Mouse (Mus musculus) MEL (cell line): Measurements from ENCODE around the gene Spef1. TPM values are rescaled to one million over a fixed set of nuclear protein-coding genes. Genes with fewer than 3 reads are reported as not detected.

Experiments
- DNase-seq: peaks from one replicate; pipeline ENCODE4 v3.0.0; 2011; ENCODE audit warnings: low read depth, low spot score
- H3K27ac ChIP-seq: 2 replicates; pipeline ENCODE4 v1.5.1; 2012; ENCODE audit warnings: low read depth, mild to moderate bottlenecking, control low read depth, low read length, moderate library complexity; ENCODE audit not compliant: control insufficient read depth
- H3K27me3 ChIP-seq, 2 experiments: fragments of 150-350 bp in 1 of 2; sonication (generic) in 1 of 2; 2 replicates each; pipeline ENCODE4 v1.6.1; 2012; ENCODE audit warnings: low read length in 2 of 2, mild to moderate bottlenecking in 2 of 2, improper control_type of control experiment in 1 of 2, moderate library complexity in 1 of 2; ENCODE audit not compliant: insufficient read depth in 2 of 2, control insufficient read depth in 1 of 2
- H3K36me3 ChIP-seq, 2 experiments: 2 replicates each; pipeline ENCODE4 v1.6.1; 2012 to 2014; ENCODE audit warnings: low read length in 2 of 2, improper control_type of control experiment in 1 of 2, inconsistent platforms in 1 of 2, mild to moderate bottlenecking in 1 of 2; ENCODE audit not compliant: insufficient read depth in 2 of 2, control insufficient read depth in 1 of 2
- H3K4me1 ChIP-seq, 2 experiments: fragments of 150-350 bp in 1 of 2; sonication (generic) in 1 of 2; 2 replicates each; pipeline ENCODE4 v1.6.1; 2012; ENCODE audit warnings: low read length in 2 of 2, improper control_type of control experiment in 1 of 2, mild to moderate bottlenecking in 1 of 2; ENCODE audit not compliant: insufficient read depth in 2 of 2, control insufficient read depth in 1 of 2
- H3K4me3 ChIP-seq, 2 experiments: fragments of 150-350 bp in 1 of 2; sonication (generic) in 1 of 2; 2 replicates each; pipeline ENCODE4 v1.5.1; 2012; ENCODE audit warnings: low read depth in 2 of 2, low read length in 2 of 2, mild to moderate bottlenecking in 2 of 2, moderate library complexity in 2 of 2, control low read depth in 1 of 2, improper control_type of control experiment in 1 of 2; ENCODE audit not compliant: control insufficient read depth in 1 of 2, insufficient read depth in 1 of 2
- H3K79me2 ChIP-seq: 2 replicates; pipeline ENCODE4 v1.6.1; 2012; ENCODE audit warnings: mild to moderate bottlenecking, low read length, moderate library complexity; ENCODE audit not compliant: control insufficient read depth, poor library complexity, insufficient read depth
- H3K9ac ChIP-seq: 2 replicates; pipeline ENCODE4 v1.6.1; 2012; ENCODE audit warnings: low read depth, mild to moderate bottlenecking, control low read depth, low read length, moderate library complexity; ENCODE audit not compliant: control insufficient read depth, poor library complexity, severe bottlenecking
- H3K9me3 ChIP-seq: fragments of 150-350 bp; sonication (generic); replicated peaks from 2 replicates; pipeline ENCODE4 v1.6.1; 2012; ENCODE audit warnings: mild to moderate bottlenecking, low read length, improper control_type of control experiment, moderate library complexity; ENCODE audit not compliant: insufficient read depth
- BHLHE40 ChIP-seq: IDR thresholded peaks from 2 replicates; pipeline ENCODE4 v1.6.1; 2012; ENCODE audit warnings: low read depth, mild to moderate bottlenecking, inconsistent platforms, low read length, improper control_type of control experiment, borderline replicate concordance
- CTCF ChIP-seq, 3 experiments: IDR thresholded peaks in 2 of 3; conservative IDR thresholded peaks in 1 of 3; 2 replicates each; pipeline ENCODE4 v1.5.1; 2011 to 2012; ENCODE audit warnings: low read length in 3 of 3, low read depth in 2 of 3, mild to moderate bottlenecking in 2 of 3, improper control_type of control experiment in 1 of 3, inconsistent platforms in 1 of 3, mixed read lengths in 1 of 3, moderate library complexity in 1 of 3; ENCODE audit not compliant: control insufficient read depth in 1 of 3, insufficient read depth in 1 of 3, poor library complexity in 1 of 3, severe bottlenecking in 1 of 3
- ELF1 ChIP-seq: IDR thresholded peaks from 2 replicates; pipeline ENCODE4 v1.6.1; 2014; ENCODE audit warnings: low read depth, mild to moderate bottlenecking, inconsistent platforms, low read length, improper control_type of control experiment, moderate library complexity
- ETS1 ChIP-seq: IDR thresholded peaks from 2 replicates; pipeline ENCODE4 v1.6.1; 2012; ENCODE audit warnings: low read depth, mild to moderate bottlenecking, inconsistent platforms, low read length, improper control_type of control experiment, moderate library complexity
- GATA1 ChIP-seq: IDR thresholded peaks from 2 replicates; pipeline ENCODE4 v1.6.1; 2011; ENCODE audit warnings: low read depth, low read length, improper control_type of control experiment
- KAT2A ChIP-seq: conservative IDR thresholded peaks from 2 replicates; pipeline ENCODE4 v1.6.1; 2012; ENCODE audit warnings: low read depth, low read length, improper control_type of control experiment, inconsistent platforms
- MAX ChIP-seq: IDR thresholded peaks from 2 replicates; pipeline ENCODE4 v1.6.1; 2011; ENCODE audit warnings: low read length, improper control_type of control experiment
- MXI1 ChIP-seq: IDR thresholded peaks from 2 replicates; pipeline ENCODE4 v1.6.1; 2011; ENCODE audit warnings: mild to moderate bottlenecking, low read depth, low read length, improper control_type of control experiment
- NRF1 ChIP-seq: IDR thresholded peaks from 2 replicates; pipeline ENCODE4 v1.6.1; 2014; ENCODE audit warnings: low read depth, mild to moderate bottlenecking, inconsistent platforms, low read length, improper control_type of control experiment, moderate library complexity; ENCODE audit not compliant: poor library complexity, insufficient read depth, severe bottlenecking
- RCOR1 ChIP-seq: IDR thresholded peaks from 2 replicates; pipeline ENCODE4 v1.6.1; 2012; ENCODE audit warnings: low read depth, mild to moderate bottlenecking, inconsistent platforms, low read length, improper control_type of control experiment
- TBP ChIP-seq: IDR thresholded peaks from 2 replicates; pipeline ENCODE4 v1.8.0; 2011; ENCODE audit warnings: low read depth, low read length, improper control_type of control experiment
- TCF12 ChIP-seq: IDR thresholded peaks from 2 replicates; pipeline ENCODE4 v1.6.1; 2014; ENCODE audit warnings: low read depth, mild to moderate bottlenecking, inconsistent platforms, low read length, improper control_type of control experiment, moderate library complexity
- ZC3H11A ChIP-seq: IDR thresholded peaks from 2 replicates; pipeline ENCODE4 v1.6.1; 2012; ENCODE audit warnings: low read depth, mild to moderate bottlenecking, inconsistent platforms, low read length, improper control_type of control experiment
- ZKSCAN1 ChIP-seq: IDR thresholded peaks from 2 replicates; pipeline ENCODE4 v1.6.1; 2012; ENCODE audit warnings: low read depth, mild to moderate bottlenecking, inconsistent platforms, low read length, improper control_type of control experiment, moderate library complexity
- ZNF384 ChIP-seq: IDR thresholded peaks from 2 replicates; pipeline ENCODE4 v1.6.1; 2012; ENCODE audit warnings: low read depth, mild to moderate bottlenecking, inconsistent platforms, low read length, improper control_type of control experiment
- polyA plus RNA-seq, 2 experiments: library from polyadenylated mRNA; stranded (reverse) in 1 of 2; unstranded in 1 of 2; fragments of >175 nt in 1 of 2; fragments of >200 nt in 1 of 2; gene quantifications; 2 replicates each; pipeline versions ENCODE4 v1.2.1 to v1.2.4; 2012; ENCODE audit warnings: low replicate concordance in 2 of 2, low read depth in 1 of 2; ENCODE audit not compliant: insufficient read length in 2 of 2, insufficient read depth in 1 of 2, missing spikeins in 1 of 2
- total RNA-seq: library from RNA; depleted of rRNA; stranded (reverse); fragments of 300-350 nt; gene quantifications from 2 replicates; pipeline ENCODE4 v1.2.3, GENCODE M21; 2012

Spef1 gene
- total and polyA plus RNA-seq, 3 experiments: 1.2 to 1.8 TPM; not detected in 1

DNA sequence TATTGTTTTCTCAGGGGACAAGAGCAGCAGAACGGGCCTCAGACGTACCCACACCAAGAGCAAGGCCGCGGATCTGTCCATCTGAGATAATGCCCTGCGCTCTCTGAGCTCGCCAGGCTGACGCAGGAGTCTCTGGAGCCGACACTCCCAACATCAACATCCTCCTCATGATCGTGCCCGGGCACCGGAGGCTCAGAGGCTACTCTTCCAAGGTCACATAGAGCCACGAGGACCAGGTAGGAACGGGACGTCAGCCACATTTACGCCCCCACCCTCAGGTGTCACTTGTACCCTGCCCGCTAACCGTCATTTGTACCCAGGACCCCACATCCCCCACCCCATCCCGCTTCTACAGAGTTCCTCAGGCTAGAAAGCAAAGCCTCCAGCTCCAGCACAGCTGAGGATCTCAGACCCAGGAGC, 27.6 kb downstream of the Spef1 start:
- Histone ChIP-seq H3K36me3 (no peaks in the 10 kb centered on the region; a peak in 2 of 4 replicates), H3K79me2 (peaks cover 6% of the 10 kb centered on the region), H3K27ac (peak overlapping the region; percentile 28; the same call in 1 of the 2 replicates), H3K9ac (peak overlapping the region; percentile 78), H3K4me3 (peak overlapping the region; percentile 66 to 80), H3K9me3 (no peaks in the 10 kb centered on the region), H3K4me1 (peaks cover 0 to 4% of the 10 kb centered on the region in 2 experiments; a peak in 1 of 4 replicates), H3K27me3 (no peaks in the 10 kb centered on the region)
- no peak for TF ChIP-seq MAX
- TF ChIP-seq NRF1: no peak
- TF ChIP-seq TBP: no peak
- no peak for TF ChIP-seq RCOR1
- TF ChIP-seq MXI1: no peak
- peak; percentile 65 for DNase-seq

DNA sequence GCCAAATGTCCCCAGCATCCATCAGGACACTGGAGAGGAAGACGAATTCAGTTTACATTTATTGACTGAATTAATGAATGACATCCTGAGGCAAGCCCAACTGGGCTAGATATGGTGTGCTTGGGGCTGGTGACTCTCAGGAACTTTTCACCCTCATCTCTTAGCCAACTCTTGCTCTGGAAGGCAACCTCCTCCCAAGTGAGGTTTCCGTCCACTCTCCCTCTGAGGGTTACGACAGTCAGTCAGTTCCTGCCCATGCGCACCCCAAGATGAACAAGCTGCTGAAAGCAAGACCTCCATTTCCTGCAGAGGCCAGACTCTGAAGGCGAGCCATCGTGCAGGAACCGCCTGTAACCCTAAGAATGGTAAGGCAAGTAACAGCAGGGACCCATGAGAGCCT, 30.1 kb downstream of the Spef1 start:
- Histone ChIP-seq H3K36me3 (no peaks in the 10 kb centered on the region; a peak in 3 of 4 replicates), H3K79me2 (peaks cover 6% of the 10 kb centered on the region), H3K4me3 (no peak overlapping the region), H3K9ac (no peak overlapping the region), H3K27me3 (no peaks in the 10 kb centered on the region), H3K4me1 (peaks cover 0 to 4% of the 10 kb centered on the region in 2 experiments; a peak in 1 of 4 replicates), H3K27ac (no peak overlapping the region), H3K9me3 (no peaks in the 10 kb centered on the region)
- no peak for DNase-seq
- TF ChIP-seq CTCF (IDR thresholded peaks at IDR 0.05 in 2 of 3, conservative IDR thresholded peaks at IDR 0.05 in 1 of 3; ENCODE audit: control insufficient read depth in 1 of 3, insufficient read depth in 1 of 3, low read depth in 2 of 3, low read length in 3 of 3, poor library complexity in 1 of 3, severe bottlenecking in 1 of 3): no peak
- TF ChIP-seq ELF1: no peak
- TF ChIP-seq ETS1: no peak
- no peak for TF ChIP-seq GATA1
- no peak for TF ChIP-seq ZC3H11A
- TF ChIP-seq ZNF384: no peak

DNA sequence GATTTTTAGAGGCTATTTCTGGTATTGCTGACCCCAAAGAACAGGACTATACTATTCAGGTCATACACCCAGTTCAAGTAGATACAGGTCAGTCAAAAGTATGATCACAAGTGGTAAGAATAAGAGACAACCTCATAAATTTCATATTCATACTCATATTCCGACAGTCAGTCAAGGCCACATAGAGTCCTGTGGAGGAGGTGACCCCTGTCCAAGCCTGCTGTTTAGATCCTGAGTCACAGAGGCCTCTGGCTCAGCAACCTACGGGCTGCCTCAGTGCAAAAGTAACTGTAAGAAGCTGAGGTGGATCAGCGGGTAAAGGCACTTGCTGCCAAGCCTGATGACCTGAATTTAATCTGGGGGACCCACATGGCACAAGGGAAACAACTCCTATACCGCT, 33.0 kb downstream of the Spef1 start:
- Histone ChIP-seq H3K36me3 (no peaks in the 10 kb centered on the region; a peak in 3 of 4 replicates), H3K4me1 (peaks cover 0 to 4% of the 10 kb centered on the region in 2 experiments; a peak in 1 of 4 replicates)

More for the DNA sequence above, 33.0 kb downstream of the Spef1 start:
- Histone ChIP-seq H3K4me3 (no peak overlapping the region), H3K27ac (no peak overlapping the region), H3K9ac (no peak overlapping the region), H3K79me2 (peaks cover 3% of the 10 kb centered on the region), H3K9me3 (no peaks in the 10 kb centered on the region), H3K27me3 (no peaks in the 10 kb centered on the region)
- DNase-seq: no peak
- TF ChIP-seq BHLHE40: no peak
- TF ChIP-seq ZKSCAN1: no peak
- TF ChIP-seq TCF12: no peak
- TF ChIP-seq KAT2A: no peak
- TF ChIP-seq, all 39 proteins: peak for 0
